Mouse (Mus musculus): ENCODE data around the gene Mob3b. TPM values are rescaled to one million over a fixed set of nuclear protein-coding genes. Genes with fewer than 3 reads are reported as not detected.
"Not testable (repeated sequence)": the region's sequence is repeated elsewhere in the genome, so short reads cannot be mapped to it uniquely, and the experiment has no call there.

Mob3b gene
- total RNA-seq, 2 experiments from 2014 or later, result 4.9 to 5.4 TPM

GRCm38 (mm10) chr4:34947181-34947580 lies 210.1 kb downstream of the Mob3b start:
- no peak for DNase-seq (ENCODE audit: low spot score in 2 of 2)
- intact Hi-C loops (cut with DNase I), result no loop called here

- no peak for DNase-seq (ENCODE audit: low spot score in 2 of 2)
- intact Hi-C loops (cut with DNase I), result no loop called here
These were observed 216.2 kb downstream of the Mob3b start for GRCm38 (mm10) chr4:34941046-34941445.

GRCm38 (mm10) chr4:34928386-34928785 lies 228.9 kb downstream of the Mob3b start:
- not testable (repeated sequence) for DNase-seq (ENCODE audit: low spot score in 2 of 2)
- intact Hi-C loops (cut with DNase I), result loop anchor here (10.0 kb wide), 1 partner anchor 244 kb away; the partner anchor contains the start of gene Slc35a1

- DNase-seq (ENCODE audit: low spot score in 2 of 2), result peak in 1 of 2 experiments; percentile 45
- intact Hi-C loops (cut with DNase I), result loop anchor here (5.0 to 10.0 kb wide), 2 partner anchors 140 to 238 kb away; partner anchors contain the start of gene Slc35a1
These were observed 235.0 kb downstream of the Mob3b start for GRCm38 (mm10) chr4:34922177-34922870.

GRCm38 (mm10) chr4:34917400-34917799 lies 239.9 kb downstream of the Mob3b start:
- intact Hi-C loops (cut with DNase I), result no loop called here
- DNase-seq (ENCODE audit: low spot score in 2 of 2), result no peak

- intact Hi-C loops (cut with DNase I), result no loop called here
These were observed 245.1 kb downstream of the Mob3b start for GRCm38 (mm10) chr4:34912171-34912570.

GRCm38 (mm10) chr4:34911401-34911800 lies 245.9 kb downstream of the Mob3b start:
- intact Hi-C loops (cut with DNase I), result no loop called here

More at GRCm38 (mm10) chr4:34912171-34912570, 245.1 kb downstream of the Mob3b start:
- no peak for DNase-seq (ENCODE audit: low spot score in 2 of 2)

GRCm38 (mm10) chr4:34908127-34908526 lies 249.2 kb downstream of the Mob3b start:
- no peak for DNase-seq (ENCODE audit: low spot score in 2 of 2)
- intact Hi-C loops (cut with DNase I), result no loop called here

More at GRCm38 (mm10) chr4:34911401-34911800, 245.9 kb downstream of the Mob3b start:
- no peak for DNase-seq (ENCODE audit: low spot score in 2 of 2)

GRCm38 (mm10) chr4:34907026-34907425 lies 250.3 kb downstream of the Mob3b start:
- intact Hi-C loops (cut with DNase I), result no loop called here

GRCm38 (mm10) chr4:34906151-34906550 lies 251.1 kb downstream of the Mob3b start:
- intact Hi-C loops (cut with DNase I), result no loop called here
- DNase-seq (ENCODE audit: low spot score in 2 of 2), result no peak

More at GRCm38 (mm10) chr4:34907026-34907425, 250.3 kb downstream of the Mob3b start:
- no peak for DNase-seq (ENCODE audit: low spot score in 2 of 2)

GRCm38 (mm10) chr4:34905396-34905795 lies 251.9 kb downstream of the Mob3b start:
- DNase-seq (ENCODE audit: low spot score in 2 of 2), result no peak
- intact Hi-C loops (cut with DNase I), result no loop called here

GRCm38 (mm10) chr4:34901582-34901981 lies 255.7 kb downstream of the Mob3b start:
- DNase-seq (ENCODE audit: low spot score in 2 of 2); intact Hi-C loops (cut with DNase I): not testable (repeated sequence)

GRCm38 (mm10) chr4:34901166-34901565 lies 256.1 kb downstream of the Mob3b start:
- intact Hi-C loops (cut with DNase I), result no loop called here
- DNase-seq (ENCODE audit: low spot score in 2 of 2), result no peak

- intact Hi-C loops (cut with DNase I), result no loop called here
- DNase-seq (ENCODE audit: low spot score in 2 of 2), result no peak
These were observed 257.1 kb downstream of the Mob3b start for GRCm38 (mm10) chr4:34900155-34900554.

GRCm38 (mm10) chr4:34899322-34899721 lies 258.0 kb downstream of the Mob3b start:
- intact Hi-C loops (cut with DNase I), result no loop called here
- DNase-seq (ENCODE audit: low spot score in 2 of 2), result no peak

Other genes with a start within 250 kb of the Mob3b start
- gene Ifnk, start 5.4 kb downstream of the Mob3b start, total RNA-seq (2021), result not detected
- gene C9orf72, start 68.7 kb upstream of the Mob3b start, total RNA-seq (2021), result 10 to 100 TPM; 23.1 to 24.7 TPM

Measured in left cerebral cortex, postnatal 36 days (tissue).